Mouse (Mus musculus): ENCODE data around the gene Rsg1.

GRCm38 (mm10) chr4:141202192-141202591 lies 11.6 kb upstream of the Rsg1 start:
- no peak for TF ChIP-seq CTCF (IDR thresholded peaks at IDR 0.05; ENCODE audit: control insufficient read depth, insufficient read depth, insufficient replicate concordance, low read depth, low read length)
- TF ChIP-seq POLR2A (IDR thresholded peaks at IDR 0.05; ENCODE audit: control insufficient read depth, low read depth, low read length) = no peak
